Mouse (Mus musculus) lung, adult 18-20 months (tissue): Measurements from ENCODE around the gene Tlx2.

Experiments
- DNase-seq, 2 experiments: peaks; one replicate each; pipeline ENCODE4 v3.0.0; 2022; ENCODE audit warnings: mixed read lengths in 2 of 2

The Tlx2 gene

GRCm38 (mm10) chr6:83020836-83021593, 49.1 kb downstream of the Tlx2 start:
- DNase-seq: no peak

GRCm38 (mm10) chr6:83020121-83020520, 50.0 kb downstream of the Tlx2 start:
- no peak for DNase-seq

GRCm38 (mm10) chr6:83019044-83019443, 51.0 kb downstream of the Tlx2 start:
- no peak for DNase-seq
